Mouse (Mus musculus): ENCODE results near the gene Nebl.
"Not testable (repeated sequence)": the region's sequence is repeated elsewhere in the genome, so short reads cannot be mapped to it uniquely, and the experiment has no call there.

The Nebl gene

DNA sequence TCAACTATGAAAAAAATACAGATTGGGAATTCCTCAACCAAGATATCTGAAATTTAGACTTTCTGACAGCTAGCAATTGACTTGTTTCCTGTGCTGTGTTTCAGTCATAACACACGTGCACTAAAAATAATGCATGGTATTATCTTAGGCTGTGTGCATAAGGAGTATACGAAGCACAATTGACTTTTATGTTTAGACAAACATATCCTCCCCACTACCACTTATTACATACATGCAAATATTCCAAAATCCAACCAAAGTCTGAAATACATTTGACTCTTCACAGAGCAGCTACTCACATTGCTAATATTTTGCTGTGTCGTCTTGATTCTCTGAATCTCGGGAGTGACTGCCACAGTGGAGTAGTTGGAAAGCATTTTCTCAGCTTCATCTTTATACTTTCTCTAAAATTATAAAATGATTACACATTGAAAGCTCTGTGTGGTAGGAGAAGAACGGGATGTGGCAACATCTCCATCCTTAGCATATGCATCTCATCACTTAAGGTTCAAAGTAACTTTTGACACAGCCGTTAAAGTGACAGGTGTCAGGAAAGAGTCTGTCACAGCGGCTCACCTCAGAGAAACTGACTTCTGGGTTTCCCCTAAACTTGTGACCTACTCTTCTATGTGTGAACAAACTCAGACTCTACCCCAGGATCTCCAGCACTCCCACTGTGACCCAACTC is 340.6 kb downstream of the Nebl start:
- peak; percentile 73 for DNase-seq

DNA sequence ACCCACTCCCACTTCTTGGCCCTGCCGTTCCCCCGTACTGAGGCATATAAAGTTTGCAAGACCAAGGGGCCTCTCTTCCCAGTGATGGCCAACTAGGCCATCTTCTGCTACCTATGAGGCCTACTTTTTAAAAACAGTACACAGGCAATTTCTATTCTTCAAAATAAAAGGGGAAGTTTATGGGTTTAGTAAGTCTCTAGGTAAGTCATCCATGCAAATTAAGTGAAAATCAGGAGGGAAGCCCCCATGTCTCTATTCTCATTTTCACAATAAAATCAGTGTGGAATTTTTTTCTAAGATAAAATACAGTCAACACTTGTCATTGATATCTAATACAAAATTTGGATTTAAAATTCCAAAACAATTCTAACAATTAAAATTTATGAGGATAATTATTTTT is 341.4 kb downstream of the Nebl start:
- DNase-seq = no peak

DNA sequence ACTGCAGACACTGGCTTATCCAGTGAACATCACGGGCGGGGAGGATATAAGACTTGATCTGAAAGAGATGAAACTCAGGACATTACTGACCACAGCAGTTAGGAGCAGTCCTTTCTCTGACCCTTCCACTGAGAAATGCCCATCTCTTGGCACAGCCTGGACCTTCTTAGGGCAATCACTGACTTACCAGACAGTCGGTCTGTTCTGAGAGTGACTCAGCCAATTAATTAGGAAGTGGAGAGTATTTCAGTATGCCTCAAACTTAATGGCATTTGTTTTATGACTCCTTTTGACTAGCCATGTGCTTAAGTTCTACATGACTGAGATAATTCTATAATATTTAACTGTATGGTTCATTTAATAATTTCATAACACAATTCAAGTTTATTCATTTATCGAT is 341.9 kb downstream of the Nebl start:
- no peak for DNase-seq

DNA sequence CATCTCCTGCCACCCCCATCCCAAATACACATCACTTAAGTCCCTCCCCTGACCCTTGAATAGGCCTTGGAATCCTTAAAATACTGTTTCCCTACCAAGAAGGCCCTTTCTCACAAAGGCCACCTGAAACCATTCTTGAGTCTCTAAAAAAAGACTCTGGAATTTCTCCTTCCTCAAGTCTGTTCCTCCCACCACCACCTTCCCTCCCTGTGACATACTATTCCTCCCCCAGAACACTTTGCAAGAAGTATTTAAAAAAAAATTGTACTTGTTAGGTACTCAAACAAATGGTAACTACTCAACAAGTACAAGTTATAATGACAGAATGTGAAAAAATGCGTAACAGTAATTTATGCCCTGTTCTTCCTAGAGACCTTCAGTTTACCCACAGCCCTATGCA is 349.0 kb downstream of the Nebl start:
- no peak for DNase-seq

DNA sequence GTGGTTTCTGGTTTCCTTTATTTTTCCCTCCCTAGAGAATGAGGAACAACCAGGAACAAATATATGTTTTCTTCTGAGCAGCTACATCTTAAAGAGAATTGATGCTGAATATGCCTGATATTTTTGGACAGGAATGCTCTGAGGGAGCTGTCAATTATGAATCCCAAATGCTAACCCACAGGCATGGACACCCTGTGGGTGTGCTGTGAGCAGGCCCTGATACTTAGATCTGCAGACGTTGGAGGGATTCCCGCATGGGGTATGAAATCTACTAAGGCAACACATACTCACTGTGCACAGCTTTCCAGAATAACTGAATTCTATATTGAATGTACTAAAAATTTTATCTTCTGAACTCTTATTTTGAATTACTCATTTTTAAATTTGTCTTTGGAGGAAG is 355.3 kb downstream of the Nebl start:
- no peak for DNase-seq

DNA sequence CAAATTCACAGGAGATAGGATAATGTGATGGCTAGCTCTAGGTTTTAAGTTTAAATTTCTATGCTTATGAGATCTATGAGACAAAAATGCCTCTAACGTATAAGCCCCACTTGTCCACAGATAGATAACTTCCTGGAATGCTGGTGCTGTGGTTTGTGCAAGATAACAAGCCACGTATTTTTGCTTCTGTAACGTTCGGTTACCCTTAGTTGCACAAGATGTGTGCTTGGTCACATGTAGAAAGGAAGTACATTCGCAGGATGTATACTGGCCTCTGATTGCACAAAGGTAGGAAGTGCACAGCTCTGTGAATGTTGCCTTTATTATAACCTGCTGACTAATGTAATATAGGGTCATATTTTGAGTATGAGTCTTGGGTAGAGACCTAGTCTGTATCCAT is 365.6 kb downstream of the Nebl start:
- DNase-seq = peak; percentile 35

DNA sequence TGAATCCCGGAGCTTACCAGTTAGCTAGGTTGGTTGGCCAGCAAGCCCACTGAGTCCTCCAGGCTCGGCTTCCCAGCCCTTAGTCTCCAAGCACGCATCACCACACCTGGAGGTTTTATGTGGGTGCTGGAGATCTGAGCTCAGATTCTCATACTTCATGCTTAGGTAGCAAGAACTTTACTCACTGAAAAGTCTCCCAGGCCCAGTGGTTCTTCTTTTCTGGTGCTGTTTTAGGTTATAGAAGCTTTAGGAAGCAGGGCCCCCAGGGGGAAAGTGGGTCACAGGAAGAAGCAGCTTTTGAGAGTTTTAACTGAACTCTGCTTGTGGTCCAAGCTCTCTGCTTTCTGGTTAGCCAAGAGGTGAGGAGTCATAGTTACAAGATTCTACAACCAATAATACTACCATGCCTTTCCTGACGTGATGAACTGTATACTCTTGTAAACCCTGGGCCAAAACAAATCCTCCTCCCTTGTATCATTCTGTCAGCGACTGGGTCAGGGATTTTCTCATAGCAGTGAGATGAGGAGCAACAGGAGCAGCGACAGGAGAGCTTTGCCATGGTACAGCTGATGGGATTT is 366.2 kb downstream of the Nebl start:
- peak; percentile 76 for DNase-seq

DNA sequence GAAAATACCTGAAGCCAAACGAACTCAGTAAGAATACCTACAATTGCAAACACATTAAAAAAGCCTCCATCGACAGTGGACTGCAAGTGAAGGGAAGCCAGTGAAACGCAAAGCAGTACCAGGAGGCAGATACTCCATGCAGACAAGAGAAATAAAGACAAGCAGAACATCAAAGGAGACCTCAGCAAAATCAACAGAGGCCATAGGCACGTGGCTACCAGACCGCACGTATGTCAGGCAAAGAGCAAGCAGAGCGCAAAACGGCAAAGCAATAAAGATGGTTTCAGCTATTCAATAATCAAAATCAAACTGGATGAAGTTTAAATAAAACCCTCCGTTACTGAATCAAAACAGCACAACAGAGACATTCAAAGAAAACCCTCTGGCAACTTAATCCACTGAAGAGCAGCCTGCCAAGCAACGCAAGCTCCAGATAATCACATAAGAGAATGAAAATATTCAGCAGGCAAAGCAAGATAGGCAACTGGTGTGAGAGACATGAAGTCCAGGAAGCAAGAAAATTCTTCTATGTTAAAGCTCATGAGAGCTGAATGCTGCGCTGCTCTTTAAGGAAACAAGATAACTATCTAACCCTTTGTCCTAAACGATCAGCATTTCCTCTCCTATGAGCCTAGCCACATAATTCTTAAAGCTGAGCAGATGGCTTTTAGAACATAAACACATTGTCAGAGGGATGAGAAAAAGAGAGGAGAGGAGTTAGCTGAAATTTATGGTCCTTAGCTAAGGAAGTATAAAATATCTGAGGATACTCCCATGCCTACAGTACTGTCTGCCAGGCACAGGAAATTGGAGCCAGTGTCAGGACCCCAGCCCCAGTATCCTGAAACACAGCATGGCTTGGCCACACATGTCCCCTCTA is 367.7 kb downstream of the Nebl start:
- peak; percentile 51 for DNase-seq

DNA sequence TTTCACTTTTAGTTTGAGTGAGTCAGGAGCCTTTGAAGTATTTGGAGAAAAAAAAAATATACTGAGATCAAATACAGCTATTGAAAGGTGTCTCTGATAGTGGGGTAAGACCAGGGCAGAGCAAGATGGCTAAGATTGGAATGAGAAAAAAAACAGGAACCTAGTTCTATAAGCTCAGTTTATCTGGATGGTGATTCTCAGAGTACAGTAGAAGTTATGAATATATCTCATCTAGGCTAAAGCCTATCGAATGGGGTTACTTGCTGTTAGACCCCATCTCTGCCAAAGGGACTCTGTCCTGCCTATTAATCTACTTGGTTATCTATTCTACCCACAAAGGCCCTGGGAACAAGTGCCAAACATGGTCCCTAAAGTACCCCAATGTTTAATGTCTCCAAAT is 369.1 kb downstream of the Nebl start:
- no peak for DNase-seq

DNA sequence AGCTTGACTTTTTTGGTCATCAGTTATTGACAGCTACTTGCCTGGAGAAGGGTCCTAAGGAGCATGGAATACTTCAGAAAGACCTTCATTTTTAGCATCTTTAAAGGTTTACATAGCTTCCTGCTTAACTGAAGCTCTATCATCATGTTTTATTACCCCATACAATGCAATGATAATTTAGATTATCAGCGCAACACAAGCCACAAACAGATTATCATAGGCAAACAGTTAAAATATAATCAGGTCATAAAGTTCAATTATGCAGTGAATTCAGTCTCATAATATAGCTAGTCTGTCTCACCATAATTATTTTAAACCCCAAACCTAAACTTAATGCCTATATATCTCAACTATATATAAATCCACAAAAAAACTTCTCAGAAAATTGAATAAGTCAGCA is 386.6 kb downstream of the Nebl start:
- DNase-seq = no peak

DNA sequence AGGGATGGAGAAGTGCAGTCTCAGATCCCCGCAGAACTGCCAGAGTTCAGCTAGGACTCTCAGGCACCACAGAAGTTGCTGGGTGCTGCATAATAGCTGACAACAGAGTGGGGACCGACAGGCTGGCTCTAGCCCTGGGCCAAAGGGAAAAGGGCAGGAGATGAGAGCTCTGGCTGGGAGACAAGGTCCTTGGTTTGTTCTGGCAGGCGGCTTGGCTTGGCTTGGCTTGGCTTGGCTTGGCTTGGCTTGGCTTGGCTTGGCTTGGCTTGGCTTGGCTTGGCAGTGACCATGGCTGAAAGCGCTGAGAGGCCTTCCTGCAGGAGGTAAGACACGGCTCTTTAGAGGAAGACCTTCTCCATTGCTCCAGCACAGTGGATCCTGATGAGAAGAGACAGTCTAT is 395.8 kb downstream of the Nebl start:
- no peak for DNase-seq

DNA sequence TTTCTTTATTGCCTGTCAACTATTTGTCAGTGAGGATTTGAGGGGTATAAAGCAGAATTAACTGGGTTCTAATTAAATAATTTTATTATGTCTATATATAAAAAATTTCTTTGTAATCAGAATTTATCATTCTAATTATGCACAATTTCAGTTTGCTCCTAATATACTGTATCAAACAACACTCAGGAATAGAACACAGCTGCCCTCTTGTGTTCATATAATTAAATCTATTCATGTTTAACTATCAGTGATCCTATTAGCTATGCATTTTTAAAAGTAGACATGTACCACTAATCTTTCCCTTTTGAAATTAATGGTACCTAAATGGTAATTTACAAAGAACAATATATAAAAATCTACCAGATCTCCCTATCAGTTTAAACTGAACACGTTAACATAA is 404.7 kb downstream of the Nebl start:
- DNase-seq = no peak

DNA sequence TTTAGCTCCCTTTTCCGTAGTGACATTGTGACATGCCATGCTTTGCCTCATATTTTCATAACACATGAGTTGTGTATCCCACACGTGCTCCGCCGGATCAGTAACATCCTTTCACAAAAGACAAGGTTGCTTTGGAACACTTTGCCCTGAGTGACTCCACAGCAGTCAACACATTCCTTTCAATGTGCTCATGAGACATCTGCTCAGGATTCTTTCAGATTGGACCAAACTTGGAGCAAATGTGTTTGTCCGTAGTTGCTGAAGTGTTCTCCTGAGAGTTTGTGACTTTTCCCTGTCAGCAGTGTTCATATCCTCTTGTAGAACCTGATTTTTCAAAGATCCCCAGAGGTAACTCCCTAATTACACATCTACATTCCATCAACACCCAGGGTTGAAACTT is 414.4 kb downstream of the Nebl start:
- no peak for DNase-seq

DNA sequence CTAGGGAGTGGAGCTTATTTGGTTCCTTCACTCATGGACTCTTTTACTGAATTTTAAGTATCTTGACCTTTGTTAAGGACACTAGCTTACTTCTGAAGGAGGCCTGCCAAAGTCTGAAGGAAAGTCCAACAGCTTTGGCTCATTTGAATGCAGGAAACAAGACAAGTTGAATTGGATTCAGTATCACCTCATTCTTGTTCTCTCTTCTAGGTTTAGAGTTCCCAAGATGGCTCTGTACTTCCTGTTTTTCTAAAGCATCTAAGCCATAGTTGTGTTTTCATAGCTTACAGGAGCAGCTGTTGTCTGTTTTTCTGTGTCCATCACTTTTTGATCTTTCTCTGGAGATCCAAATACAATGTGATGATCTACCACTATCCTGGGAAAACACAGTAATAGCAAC is 429.9 kb downstream of the Nebl start:
- DNase-seq = no peak

DNA sequence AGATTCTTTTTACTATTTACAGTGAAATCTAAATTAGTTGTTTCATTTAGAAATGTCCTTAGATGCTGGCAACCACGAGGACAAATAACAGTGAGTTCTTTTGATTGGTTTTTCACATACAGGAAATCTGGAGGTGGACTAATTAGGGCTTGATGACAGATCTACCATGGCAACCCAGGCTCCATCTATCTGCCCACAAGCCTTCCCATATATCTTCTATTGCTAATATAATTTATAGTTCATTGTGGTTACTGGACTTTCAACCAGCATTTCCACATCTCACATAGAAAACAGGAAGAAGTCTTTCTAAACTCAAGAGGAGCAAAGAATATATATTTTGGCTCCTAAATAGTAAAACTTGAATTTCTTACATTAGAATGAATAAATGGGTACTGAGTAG is 433.8 kb downstream of the Nebl start:
- DNase-seq = no peak

DNA sequence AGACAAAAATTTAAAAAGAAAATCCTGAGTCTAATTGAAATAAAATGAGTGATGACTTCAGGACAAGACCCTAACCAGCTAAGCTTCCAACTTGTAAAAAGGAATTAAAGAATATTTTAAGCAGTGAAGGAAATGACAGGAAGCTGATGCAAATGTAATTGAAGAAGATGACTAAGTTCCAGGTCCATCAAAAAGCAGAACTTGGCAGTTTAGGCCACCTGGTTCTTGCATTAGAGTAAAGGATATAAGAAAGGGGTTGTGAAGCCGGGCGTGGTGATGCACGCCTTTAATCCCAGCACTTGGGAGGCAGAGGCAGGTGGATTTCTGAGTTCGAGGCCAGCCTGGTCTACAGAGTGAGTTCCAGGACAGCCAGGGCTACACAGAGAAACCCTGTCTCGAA is 436.0 kb downstream of the Nebl start:
- not testable (repeated sequence) for DNase-seq
